Mouse (Mus musculus) bone marrow macrophage, adult 2 months (primary cell): ENCODE results near the gene Fancc.

Experiments
- CTCF ChIP-seq: IDR thresholded peaks from 2 replicates; pipeline ENCODE4 v1.5.1; 2012; ENCODE audit warnings: low read depth, mild to moderate bottlenecking, low read length, moderate library complexity
- POLR2A ChIP-seq: IDR thresholded peaks from 2 replicates; pipeline ENCODE4 v1.6.1; 2012; ENCODE audit warnings: mild to moderate bottlenecking, low read depth, low read length, borderline replicate concordance

DNA sequence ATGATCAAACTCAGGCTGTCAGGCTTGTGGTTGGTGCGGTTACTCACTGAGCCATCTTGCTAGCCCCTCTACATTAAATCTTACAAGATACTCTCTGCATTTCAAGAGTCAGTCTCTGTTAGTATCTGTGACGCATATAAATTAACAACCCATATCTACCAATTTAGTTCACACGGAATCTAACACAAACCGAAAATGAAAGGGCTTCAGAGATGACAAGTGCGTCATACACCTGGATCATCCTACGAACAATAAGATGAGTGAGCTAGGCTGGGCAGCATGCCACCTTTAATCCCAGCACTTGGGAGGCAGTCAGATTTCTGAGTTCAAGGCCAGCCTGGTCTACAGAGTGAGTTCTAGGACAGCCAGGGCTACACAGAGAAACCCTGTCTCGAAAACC, 177.3 kb downstream of the Fancc start:
- no peak for TF ChIP-seq CTCF
- no peak for TF ChIP-seq POLR2A
